13 mouse cellular contexts compared by ENCODE assay signal in genomic region chr5:132466427-132467363, GRCm38 (mm10).
DNase-seq lines count a peak whose midpoint lies in the region; ATAC-seq and TF ChIP-seq lines count a peak whose summit lies in the region.
"Had no signal": no experiment of that assay in that cellular context is flagged by ENCODE, and none has a peak within 500 bp of the region (broad histone marks: within the 10 kb centered on the region; RNA-seq: fewer than 3 reads in every experiment).

No protein-coding gene starts in this region.

- no peak for TF ChIP-seq CTCF in kidney, postnatal 0 days (IDR thresholded peaks at IDR 0.05; ENCODE audit: low read depth)
- TF ChIP-seq CTCF in liver, embryonic 14.5 days (IDR thresholded peaks at IDR 0.05; ENCODE audit: low read depth), result no peak

- no peak for ATAC-seq in kidney, postnatal 0 days (replicated peaks; ENCODE audit: low FRiP score, low read depth)
- peak; percentile 88 for ATAC-seq in liver, embryonic 14.5 days (ENCODE audit: insufficient read depth)

- 51% methylated on average over 16 of the region's 16 CpGs for WGBS in kidney, postnatal 0 days
- WGBS in liver, embryonic 14.5 days (ENCODE audit: insufficient replicate concordance), result 12% methylated on average over 16 of the region's 16 CpGs

- H3K4me1 ChIP-seq in kidney, postnatal 0 days (replicated peaks; ENCODE audit: insufficient read depth, low read length), result 0 out of 2 replicates have a peak, but pooled peaks cover 8% of the 10 kb centered on the region
- H3K4me1 ChIP-seq in liver, embryonic 14.5 days (replicated peaks; ENCODE audit: control insufficient read depth in 2 of 2, insufficient read depth in 2 of 2, low read length in 1 of 2), result peaks cover 8 to 12% of the 10 kb centered on the region in 2 experiments; a peak in 3 of 4 replicates

- H3K9ac ChIP-seq in kidney, postnatal 0 days (ENCODE audit: low read depth, low read length), result no peak overlapping the region
- no peak overlapping the region for H3K9ac ChIP-seq in liver, embryonic 14.5 days (replicated peaks)
- H3K9ac ChIP-seq: embryonic facial prominence, embryonic 15.5 days; hindbrain, embryonic 13.5 days; limb, embryonic 13.5 days had no signal

- no peaks in the 10 kb centered on the region for H3K27me3 ChIP-seq in kidney, postnatal 0 days (ENCODE audit: insufficient read depth, low read length)
- H3K27me3 ChIP-seq in liver, embryonic 14.5 days (ENCODE audit: control insufficient read depth, insufficient read depth, low read length), result no peaks in the 10 kb centered on the region
- H3K27me3 ChIP-seq: embryonic facial prominence, embryonic 15.5 days; hindbrain, embryonic 13.5 days; limb, embryonic 13.5 days had no signal

- H3K9me3 ChIP-seq in kidney, postnatal 0 days (replicated peaks; ENCODE audit: low read length), result no peaks in the 10 kb centered on the region
- no peaks in the 10 kb centered on the region for H3K9me3 ChIP-seq in liver, embryonic 14.5 days (ENCODE audit: control insufficient read depth, low read length)
- H3K9me3 ChIP-seq: embryonic facial prominence, embryonic 15.5 days; hindbrain, embryonic 13.5 days; limb, embryonic 13.5 days had no signal

- H3K4me2 ChIP-seq in kidney, postnatal 0 days (ENCODE audit: low read length), result no peak overlapping the region
- peak overlapping the region; percentile 36 for H3K4me2 ChIP-seq in liver, embryonic 14.5 days (ENCODE audit: low read depth)
- H3K4me2 ChIP-seq: embryonic facial prominence, embryonic 15.5 days; hindbrain, embryonic 13.5 days; limb, embryonic 13.5 days had no signal

- H3K27ac ChIP-seq in kidney, postnatal 0 days, result no peak overlapping the region
- H3K27ac ChIP-seq in liver, embryonic 14.5 days, result no peak overlapping the region
- H3K27ac ChIP-seq: embryonic facial prominence, embryonic 15.5 days; hindbrain, embryonic 13.5 days; limb, embryonic 13.5 days had no signal

- no peak overlapping the region for H3K4me3 ChIP-seq in kidney, postnatal 0 days (replicated peaks; ENCODE audit: low read depth, low read length)
- H3K4me3 ChIP-seq in liver, embryonic 14.5 days (ENCODE audit: insufficient read depth in 1 of 2, low read depth in 2 of 2, low read length in 2 of 2), result no peak overlapping the region
- H3K4me3 ChIP-seq: embryonic facial prominence, embryonic 15.5 days; hindbrain, embryonic 13.5 days; limb, embryonic 13.5 days had no signal

- peak; percentile 68 for TF ChIP-seq EP300 in liver, embryonic 14.5 days (IDR thresholded peaks at IDR 0.05; ENCODE audit: low read depth)

- H3K36me3 ChIP-seq in kidney, postnatal 0 days (ENCODE audit: insufficient read depth, low read length), result no peaks in the 10 kb centered on the region
- no peaks in the 10 kb centered on the region for H3K36me3 ChIP-seq in liver, embryonic 14.5 days (replicated peaks; ENCODE audit: control insufficient read depth, insufficient read depth, low read depth)
- H3K36me3 ChIP-seq: embryonic facial prominence, embryonic 15.5 days; hindbrain, embryonic 13.5 days; limb, embryonic 13.5 days had no signal

- peak; percentile 59 for DNase-seq in kidney, postnatal 0 days (ENCODE audit: low spot score)
- DNase-seq in kidney, adult 18-20 months, result no peak
- DNase-seq in c-Kit-positive CD71-positive TER-119-negative erythroid progenitor cells, embryonic 14.5 days (ENCODE audit: low read depth), result peak; percentile 34
- DNase-seq in liver, embryonic 14.5 days (ENCODE audit: low read depth in 3 of 3, low spot score in 3 of 3), result peak; percentile 24 to 31 (median 29)
- peak; percentile 51 for DNase-seq in mesoderm, embryonic 11.5 days (ENCODE audit: low read depth, low spot score)
- DNase-seq in MN1 (ENCODE audit: low spot score), result no peak
- no peak for DNase-seq in kidney, adult 9 months
- DNase-seq in gastrocnemius, postnatal 25 days, result no peak
- DNase-seq: cerebellum, adult 9-11 months; kidney, postnatal 4 days had no signal

Comparison
In these comparisons a context has a peak if more than half of its experiments do, and no peak if none do; other contexts are left out.
1. DNase-seq: peak in kidney, postnatal 0 days (single experiment), c-Kit-positive CD71-positive TER-119-negative erythroid progenitor cells, embryonic 14.5 days (single experiment), liver, embryonic 14.5 days (3 of 3) and mesoderm, embryonic 11.5 days (single experiment); none in kidney, adult 18-20 months (single experiment), MN1 (single experiment), kidney, adult 9 months (single experiment) and gastrocnemius, postnatal 25 days (single experiment).